Mouse (Mus musculus) c-Kit-positive CD71-positive TER-119-negative erythroid progenitor cells, embryonic 14.5 days (primary cell): Measurements from ENCODE around the gene Gpatch3.

Experiments
- DNase-seq: peaks from one replicate; pipeline ENCODE4 v3.0.0-alpha.2; 2013; ENCODE audit warnings: low read depth

Gene Gpatch3

DNA sequence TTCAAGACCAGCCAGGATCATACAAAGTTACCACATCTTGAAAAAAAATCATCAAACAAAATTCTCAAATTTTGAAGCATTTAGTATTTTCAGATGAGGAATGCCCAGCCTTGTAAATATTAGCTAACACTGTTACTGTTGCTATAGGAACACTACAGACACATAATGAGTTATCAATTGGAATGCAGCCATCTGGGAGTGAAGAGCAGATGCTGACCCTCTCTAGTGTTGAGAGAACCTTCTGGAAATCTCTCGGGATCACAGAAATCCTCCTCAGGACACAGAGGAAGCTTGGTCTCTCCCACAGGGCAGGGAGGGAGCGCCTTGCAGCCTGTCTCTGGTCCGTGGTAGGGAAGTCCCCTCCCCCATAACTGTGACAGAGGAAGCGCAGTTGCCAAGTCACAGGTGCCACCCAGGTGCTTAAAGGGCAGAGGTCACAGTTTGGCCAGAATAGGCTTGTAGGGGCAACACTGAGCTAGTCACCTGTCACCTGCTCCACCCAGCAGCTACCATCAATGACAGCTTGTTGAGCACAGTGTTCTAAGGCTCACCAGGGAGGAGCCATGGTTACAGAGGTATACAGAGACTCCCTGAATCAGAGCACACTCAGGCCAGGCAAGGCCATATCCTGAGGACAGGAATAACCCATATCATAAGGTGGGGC, 45.1 kb downstream of the Gpatch3 start:
- DNase-seq, result no peak

DNA sequence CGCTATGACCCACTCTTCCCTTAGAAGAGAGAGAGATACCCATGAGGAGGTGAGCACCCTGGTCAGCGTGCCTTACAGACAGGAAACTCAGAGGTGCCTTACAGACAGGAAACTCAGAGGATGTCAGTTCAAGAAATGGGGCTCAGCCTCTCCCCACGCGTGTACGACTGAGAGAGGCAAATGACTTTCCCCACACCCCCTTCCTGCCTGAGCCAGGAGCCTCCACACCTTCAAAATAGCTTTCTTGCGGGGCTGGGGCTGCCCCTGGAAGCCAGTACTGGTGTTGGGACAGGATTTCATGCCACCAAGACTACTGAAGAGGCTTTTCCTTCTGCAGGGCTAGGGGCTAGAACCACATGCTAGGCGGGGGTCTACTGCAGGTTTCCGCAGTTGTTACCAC, 46.1 kb downstream of the Gpatch3 start:
- DNase-seq, result no peak

DNA sequence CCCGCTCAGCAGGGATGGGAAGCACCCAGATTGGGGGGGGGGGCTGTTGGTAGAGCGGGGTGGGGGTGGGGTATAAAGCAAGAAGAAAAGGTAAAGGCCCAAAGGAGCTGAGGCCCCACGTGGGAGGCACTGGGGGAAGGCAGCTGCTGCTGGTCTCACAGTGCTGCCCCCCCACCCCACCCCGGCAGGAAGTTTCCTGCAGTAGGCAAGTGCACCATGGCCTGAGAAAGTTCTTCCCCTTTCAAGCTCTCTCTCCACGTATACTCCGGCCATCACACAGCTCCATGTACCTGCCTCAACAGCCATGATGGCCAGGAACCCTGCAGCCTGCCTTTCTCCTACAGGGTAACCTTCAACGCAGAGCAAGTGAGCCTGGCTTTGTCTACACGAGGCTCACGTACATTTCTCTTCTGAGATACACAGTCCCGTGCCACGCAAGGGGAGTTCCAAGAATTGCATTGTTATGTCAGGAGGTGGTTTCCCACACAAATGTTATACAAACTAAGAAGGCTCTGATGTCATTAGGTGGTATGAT, 47.7 kb downstream of the Gpatch3 start:
- DNase-seq, result no peak

DNA sequence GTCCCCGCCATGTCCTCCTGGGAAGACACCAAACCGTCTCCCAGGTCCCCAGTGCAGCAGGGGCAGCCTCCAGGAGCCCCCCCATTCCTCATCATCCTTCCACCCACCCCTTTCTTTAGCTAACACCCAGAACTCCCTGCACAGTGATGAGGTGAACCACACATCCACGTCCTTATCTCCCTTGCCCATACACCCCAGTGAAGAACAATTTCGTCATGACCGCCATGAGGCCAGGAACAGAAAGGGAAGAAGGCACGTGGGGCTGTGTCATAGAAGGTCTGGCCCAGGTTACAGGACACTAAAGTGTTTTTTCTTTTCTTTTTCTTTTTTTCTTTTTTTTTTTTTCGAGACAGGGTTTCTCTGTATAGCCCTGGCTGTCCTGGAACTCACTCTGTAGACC, 50.3 kb downstream of the Gpatch3 start:
- DNase-seq, result no peak

DNA sequence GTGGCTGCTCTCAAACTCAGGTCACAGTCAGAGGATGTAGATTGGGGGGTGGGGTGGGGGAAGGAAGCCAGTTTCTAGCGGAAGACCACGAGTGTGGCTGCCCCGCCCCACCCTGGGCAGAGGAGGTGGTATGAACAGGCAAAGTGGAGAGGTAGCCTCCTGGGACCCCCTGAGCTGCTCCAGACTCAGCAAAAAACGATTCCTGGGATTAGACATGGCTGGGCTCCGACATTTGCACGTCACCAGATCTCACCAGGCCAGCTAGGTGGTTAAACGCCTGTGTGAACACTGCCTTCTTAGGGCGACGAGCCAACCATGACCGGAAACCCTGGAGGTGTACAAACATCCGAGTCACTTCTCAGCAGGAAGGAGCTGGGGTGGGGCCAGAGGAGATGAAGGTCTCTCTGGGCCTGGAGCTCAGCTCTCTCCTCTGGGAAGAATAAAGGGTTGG, 51.1 kb downstream of the Gpatch3 start:
- DNase-seq, result no peak

DNA sequence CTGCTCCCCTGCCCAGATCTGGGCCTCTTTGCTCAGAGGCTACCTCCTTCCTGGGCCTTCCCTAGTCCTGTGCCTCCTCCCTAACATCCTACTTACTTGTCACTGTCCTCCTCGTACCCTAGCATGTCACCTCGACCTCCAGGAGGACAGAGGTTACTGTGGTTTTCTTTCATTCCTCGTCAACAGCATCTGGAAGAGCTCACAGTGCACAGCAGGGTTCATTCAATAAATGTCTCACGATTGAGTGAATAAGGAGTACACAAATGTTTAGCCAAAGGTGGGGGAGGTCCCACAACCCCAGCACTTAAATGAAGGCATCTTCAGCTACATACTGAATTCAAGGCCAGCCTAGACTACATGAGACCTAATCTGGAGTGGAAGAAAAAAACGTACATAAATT, 51.7 kb downstream of the Gpatch3 start:
- DNase-seq, result no peak

GRCm38 (mm10) chr4:133626621-133627020, 52.1 kb downstream of the Gpatch3 start:
- no peak for DNase-seq

DNA sequence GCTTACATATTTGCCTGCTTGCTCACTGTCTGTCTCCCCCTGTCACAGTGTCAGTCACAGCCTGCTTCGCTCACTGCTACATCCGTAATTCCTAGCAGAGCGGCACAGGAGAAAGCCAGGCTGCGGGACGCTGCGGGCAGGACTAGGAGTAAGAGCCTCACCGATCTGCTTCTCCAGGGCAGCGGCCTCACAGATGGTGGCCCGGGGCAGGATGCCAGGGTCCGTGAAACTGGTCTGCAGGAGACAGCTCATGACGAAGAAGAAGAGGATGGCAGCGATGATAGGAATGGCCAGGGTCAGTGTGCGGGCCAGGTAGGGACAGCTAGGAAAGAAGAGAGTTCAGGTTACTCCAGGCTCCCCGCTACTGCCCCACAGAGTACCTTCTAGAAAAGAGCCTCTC, 52.5 kb downstream of the Gpatch3 start:
- no peak for DNase-seq

GRCm38 (mm10) chr4:133628517-133628916, 54.0 kb downstream of the Gpatch3 start:
- DNase-seq, result no peak

DNA sequence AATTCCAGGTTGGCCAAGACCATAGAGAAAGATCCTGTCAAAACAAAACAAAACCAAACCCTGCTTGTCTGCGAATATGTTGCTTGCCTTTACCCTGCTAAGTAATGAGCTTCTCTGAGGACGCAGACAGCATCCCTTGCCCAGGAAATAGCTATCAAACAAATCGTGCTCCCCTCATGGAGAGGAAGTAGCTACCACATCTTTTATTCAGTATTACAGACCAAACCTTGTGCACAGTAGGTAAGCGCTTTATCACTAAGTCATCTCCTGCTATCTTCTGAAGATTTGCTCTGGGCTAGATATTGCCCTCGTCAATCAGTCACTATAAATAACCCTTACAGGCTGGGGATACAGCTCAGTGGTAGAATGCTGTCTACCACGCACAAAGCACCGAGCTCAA, 54.6 kb downstream of the Gpatch3 start:
- DNase-seq, result no peak

- no peak for DNase-seq
Measured at GRCm38 (mm10) chr4:133630326-133630920, 55.9 kb downstream of the Gpatch3 start.

GRCm38 (mm10) chr4:133631071-133631768, 56.7 kb downstream of the Gpatch3 start:
- no peak for DNase-seq

DNA sequence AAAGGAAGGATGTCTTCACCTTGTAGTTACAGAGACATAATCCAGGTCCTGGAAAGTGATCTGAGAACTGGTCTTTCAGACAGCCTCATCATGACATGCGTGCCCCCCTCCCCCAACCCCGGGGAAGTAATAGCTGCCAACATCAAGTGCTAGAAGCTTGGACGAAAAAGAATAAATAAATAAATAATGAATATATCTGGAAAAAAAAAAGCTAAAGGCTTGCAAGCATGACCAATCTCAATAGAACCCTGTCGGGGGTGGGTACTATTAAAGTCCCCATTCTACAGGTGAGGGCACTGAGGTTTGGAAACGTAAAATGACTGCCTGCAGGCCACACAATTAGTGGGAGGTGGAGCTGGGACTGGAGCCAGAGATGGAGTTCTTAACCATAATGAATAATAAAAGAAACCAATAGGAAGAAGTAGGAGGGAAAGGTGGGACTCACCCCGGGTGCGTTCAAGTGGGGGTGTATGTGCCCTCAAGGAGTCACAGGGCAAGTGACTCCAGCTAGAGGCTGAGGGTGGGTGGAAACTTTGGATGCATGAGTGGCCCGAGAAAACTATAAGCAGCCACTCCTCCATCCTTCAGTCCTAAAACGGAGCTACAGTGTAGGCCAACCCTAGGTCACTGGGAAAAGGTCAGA, 57.3 kb downstream of the Gpatch3 start:
- DNase-seq, result no peak

GRCm38 (mm10) chr4:133632483-133633327, 58.2 kb downstream of the Gpatch3 start:
- no peak for DNase-seq

DNA sequence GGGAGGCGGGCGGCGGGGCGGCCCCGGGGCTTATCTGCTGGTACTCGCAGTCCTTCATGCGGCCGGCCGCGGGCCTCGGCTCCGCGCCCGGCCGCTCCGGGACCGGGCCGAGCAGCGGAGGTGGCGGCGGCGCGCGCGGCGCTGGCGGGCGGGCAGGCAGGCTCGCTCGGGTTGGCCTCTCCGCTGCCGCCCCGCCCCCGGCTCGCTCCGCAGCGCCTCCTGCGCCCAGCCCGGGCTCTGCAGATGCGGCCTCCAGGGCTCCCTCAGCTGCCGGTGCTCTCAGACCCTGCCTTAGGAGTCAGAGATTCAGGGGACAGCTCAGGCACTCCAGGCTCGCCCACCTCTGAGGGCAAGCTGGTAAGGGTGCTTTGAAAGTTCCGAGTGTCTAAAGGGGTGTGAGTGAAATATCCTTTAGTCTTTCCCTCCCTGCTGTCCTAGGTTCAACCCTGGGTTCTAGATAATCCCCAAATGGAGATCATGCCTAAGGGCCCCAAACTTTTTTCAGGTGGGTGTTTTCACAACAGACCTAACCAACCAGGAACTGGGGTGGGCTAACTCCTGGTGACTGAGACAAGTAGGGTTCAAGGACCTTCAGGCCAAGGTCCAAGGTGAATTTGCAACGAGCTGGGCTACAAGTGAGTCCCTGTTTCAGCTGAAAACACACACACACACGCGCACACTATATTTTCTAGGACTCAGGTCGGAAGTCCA, 58.9 kb downstream of the Gpatch3 start:
- peak; percentile 76 for DNase-seq
